Mouse (Mus musculus): ENCODE data around the gene Rmnd5a.

Gene Rmnd5a

DNA sequence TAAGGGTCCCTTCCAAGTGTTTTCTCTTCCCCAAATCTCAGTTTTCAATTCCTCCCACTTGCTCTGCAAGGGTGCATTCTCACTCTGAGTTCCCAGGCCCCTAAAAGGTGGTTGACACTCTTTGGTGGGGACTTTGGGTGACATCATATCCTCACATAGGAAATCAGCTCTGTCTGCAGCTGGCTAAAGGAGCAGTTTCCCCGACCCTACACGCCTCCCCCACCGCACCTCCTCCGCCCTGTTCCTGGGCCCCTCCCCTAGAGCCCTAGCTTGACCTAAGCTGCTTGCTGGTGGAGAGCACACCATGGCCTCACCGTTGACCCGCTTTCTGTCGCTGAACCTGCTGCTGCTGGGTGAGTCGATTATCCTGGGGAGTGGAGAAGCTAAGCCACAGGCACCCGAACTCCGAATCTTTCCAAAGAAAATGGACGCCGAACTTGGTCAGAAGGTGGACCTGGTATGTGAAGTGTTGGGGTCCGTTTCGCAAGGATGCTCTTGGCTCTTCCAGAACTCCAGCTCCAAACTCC, 67.1 kb downstream of the Rmnd5a start, which contains the start of gene Cd8a:
Cd8a (plus strand) TSS at position 179 of the 527 bp plus-strand sequence.
- in situ Hi-C loops (cut with MboI; ENCODE audit: low sequenced_read_pairs), result no loop called here

DNA sequence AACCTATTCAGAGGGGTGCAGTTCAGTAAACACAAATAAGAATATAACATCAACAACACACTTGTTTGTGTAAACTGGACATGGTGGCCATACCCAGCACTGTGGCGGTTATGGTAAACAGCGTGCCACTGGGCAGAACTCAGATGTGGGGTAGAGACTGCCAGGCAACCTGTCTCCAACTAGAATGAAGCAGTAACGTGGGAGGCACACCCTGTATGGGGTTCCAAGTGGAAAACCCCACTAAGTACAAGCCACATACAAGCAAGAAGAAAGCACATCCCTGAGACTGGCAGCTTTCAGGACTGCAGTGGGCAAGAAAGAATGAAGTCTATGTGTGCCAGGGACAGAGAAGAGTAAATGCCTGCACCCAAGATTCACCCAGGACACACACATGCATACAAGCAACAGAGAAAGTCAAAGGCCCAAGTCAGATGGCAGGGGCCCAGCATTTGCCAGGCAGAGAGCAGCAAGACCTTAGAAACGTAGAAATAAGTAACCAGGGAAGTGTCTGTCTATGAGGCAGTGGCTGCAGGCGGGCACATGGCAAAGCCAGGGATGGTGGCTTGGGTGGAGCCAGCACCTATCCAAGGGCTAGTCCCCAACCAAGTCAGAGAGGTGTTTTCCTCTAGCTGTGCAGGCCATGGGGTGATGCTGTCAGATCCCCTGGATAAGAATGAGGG, 68.3 kb downstream of the Rmnd5a start:
- in situ Hi-C loops (cut with MboI; ENCODE audit: low sequenced_read_pairs), result no loop called here

DNA sequence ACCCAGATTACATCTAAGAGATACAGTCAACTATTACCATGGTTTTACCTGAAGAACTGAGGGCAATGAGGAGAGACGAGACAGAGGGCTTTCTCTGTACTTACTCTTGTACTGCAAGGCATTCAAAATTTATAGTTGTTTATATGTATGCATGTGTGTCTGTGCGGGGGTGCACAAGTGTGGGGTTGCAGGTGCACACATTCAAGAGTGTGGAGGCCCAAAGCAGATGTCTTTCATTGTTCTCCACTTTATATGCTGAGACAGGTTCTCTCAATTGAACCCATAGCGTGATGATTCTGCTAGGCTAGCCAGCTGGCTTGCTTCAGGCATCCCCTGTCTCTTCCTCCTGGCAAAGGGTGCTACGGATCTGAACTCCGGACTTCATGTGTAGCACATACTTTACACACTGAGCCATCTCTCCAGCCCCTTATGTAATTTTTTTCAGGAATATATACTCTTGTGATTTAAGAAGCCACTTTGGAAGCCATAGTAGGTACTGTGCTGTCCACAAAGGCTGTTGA, 69.3 kb downstream of the Rmnd5a start:
- in situ Hi-C loops (cut with MboI; ENCODE audit: low sequenced_read_pairs), result no loop called here

DNA sequence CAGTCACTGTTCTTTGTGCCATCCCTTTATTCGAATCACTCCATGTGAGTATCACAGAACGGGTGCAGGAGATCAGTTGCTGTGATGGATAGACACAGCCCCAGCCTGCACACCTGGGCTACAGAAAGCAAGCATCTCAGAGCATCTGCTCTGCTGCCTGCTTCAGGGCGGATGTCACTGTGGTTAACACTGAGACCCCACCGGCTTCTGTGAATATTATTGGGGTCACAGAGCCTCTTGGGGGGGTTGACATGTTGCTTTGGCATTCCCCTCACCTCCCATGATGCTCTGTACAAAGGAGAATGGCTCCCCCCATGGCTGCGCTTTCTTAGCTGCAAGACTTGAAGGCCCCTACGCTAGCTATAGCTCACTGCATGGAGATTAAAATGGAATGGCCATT, 71.0 kb downstream of the Rmnd5a start:
- in situ Hi-C loops (cut with MboI; ENCODE audit: low sequenced_read_pairs), result no loop called here

DNA sequence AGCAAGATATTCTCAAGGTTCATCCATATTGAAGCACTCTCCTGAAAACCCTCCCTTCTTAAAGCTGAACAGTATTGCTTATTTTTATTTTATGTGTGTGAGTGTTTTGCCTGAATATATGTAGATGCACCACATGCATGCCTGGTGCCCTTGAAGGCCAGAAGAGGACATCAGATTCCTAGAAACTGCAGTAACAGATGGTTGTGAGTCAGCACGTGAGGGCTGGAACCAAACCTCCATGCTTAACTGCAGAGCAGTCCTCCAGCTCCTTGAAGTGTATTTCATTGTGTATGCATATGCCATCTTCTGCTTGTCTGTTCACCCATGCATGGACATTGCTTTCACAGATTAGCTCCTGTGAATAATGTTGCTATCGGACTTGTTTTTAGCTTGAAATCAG, 76.4 kb downstream of the Rmnd5a start:
- in situ Hi-C loops (cut with MboI; ENCODE audit: low sequenced_read_pairs), result no loop called here

DNA sequence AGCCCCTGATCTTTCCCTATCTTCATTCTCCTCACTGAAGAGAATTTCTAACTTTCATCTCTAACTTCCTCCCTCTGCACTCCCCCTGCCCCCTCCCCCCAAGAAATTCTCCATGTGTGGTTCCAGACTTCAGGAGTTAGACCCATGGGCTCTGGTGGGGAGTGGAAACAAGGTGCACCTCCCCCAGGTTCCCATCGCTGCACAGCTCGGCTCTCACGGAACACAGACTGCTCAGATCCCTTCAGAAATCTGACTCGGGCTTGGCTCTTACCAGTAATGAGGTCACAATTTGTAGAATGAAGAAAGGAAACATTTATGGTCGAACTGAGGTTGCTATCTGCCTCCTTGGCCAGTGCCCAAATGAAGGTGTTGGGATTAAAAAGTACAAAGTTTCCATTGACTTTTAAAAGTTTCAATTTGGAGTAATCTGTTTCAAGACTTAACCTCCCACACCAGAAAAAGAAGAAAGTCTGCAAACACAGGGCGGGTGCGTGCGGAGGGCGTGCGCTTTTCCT, 79.2 kb downstream of the Rmnd5a start:
- in situ Hi-C loops (cut with MboI; ENCODE audit: low sequenced_read_pairs), result no loop called here

DNA sequence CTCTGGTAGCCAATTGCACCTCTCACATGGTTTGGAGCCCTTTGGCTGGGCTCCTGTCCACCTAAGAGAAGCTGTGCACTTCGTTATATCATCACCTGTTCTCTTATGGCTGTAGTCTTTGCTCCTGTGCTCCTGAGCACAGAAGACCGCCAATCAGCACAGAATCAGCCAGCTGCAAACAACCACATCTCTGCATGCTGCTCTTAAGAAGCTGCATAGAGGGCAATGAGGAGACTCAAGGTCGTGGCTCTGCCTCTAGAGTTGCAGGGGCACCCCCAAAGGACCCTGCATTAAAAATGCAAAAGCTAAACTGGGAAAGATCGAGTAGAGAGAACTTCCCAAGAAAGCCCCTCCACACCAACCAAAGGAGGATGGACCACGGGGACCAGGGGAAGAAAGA, 79.7 kb downstream of the Rmnd5a start:
- in situ Hi-C loops (cut with MboI; ENCODE audit: low sequenced_read_pairs), result no loop called here

DNA sequence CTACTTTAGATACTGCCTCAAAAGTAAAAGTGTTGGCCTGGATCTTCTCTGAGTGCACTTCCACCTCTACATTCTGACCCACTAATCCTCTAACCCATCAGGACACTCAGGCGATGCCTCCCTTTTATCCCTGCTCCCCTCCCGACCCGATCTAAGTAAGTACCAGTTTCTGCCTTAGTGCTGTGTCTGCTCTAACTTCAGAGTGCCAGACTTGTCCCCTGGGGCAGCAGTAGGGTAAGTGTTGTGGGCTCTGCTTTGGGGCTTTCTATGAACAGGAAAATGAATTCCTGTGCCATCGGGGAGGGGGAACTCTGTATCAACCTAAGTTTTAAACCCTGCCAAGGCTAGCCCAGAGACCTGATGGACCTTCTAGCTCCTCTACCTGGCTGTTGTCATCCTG, 80.2 kb downstream of the Rmnd5a start:
- in situ Hi-C loops (cut with MboI; ENCODE audit: low sequenced_read_pairs), result no loop called here

DNA sequence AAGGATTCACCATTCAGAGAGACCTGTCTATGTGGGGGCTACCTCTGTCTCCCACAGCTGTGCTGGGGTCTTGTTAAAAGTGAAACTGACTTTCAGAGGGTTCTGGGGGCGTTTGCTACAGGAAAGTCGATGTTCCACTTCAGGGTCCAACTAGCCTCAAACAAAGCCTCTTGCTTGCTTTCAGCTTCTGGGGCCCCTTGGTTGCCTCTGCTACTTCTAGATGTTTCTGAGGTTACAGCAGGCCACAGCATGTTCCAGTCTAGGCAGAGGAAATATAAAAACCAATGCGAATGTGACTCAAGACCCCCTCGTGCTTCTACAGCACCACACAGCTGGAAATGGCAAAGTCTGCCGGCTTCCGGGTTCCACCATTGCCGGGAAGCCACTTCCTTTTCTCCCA, 82.9 kb downstream of the Rmnd5a start:
- in situ Hi-C loops (cut with MboI; ENCODE audit: low sequenced_read_pairs), result no loop called here

DNA sequence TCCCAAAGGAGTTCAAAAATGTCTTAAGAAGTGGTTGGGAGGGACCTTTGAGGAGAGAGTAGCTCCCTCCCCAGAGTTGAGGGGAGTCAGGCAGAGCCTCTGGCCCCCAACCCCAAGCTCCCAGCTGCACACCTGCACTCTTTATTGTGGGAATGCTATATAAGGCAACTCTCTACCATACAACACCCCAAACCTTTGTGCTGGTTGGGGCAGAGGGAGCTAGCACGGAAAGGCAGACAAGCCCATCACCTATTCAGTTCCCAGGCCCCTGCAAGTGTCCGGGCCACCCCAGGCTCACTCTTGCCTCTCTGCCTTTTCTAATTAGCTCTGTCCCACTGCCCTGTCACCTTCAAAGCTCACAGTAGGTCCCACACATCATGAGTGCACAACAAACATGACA, 86.7 kb downstream of the Rmnd5a start:
- in situ Hi-C loops (cut with MboI; ENCODE audit: low sequenced_read_pairs), result no loop called here

DNA sequence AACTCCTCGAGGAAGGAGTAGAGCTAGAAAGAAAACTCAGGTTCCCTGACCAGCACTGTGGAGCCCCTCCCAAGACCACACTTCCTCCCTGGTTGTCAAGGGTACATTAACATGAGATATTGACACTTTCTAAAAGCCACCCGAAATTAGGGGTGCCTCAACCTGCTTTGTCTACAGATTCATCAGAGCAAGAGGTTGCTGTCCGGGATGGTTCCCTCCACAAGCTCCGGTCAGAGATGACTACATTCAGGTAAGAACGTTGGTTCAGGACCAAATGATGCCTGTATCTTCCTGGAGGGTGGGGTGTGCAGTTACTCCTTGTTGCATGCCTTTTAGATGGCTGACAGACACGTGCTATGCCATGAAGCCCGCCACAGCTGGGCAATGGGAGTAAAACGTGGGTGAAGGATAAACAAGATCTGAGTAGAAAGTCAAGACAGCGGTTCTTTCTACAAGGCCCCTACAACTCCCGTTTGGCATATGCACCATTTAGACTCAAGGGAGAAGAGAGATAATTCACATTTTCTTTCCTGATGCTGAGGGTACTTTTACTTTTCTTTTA, 87.5 kb downstream of the Rmnd5a start:
- in situ Hi-C loops (cut with MboI; ENCODE audit: low sequenced_read_pairs), result no loop called here

DNA sequence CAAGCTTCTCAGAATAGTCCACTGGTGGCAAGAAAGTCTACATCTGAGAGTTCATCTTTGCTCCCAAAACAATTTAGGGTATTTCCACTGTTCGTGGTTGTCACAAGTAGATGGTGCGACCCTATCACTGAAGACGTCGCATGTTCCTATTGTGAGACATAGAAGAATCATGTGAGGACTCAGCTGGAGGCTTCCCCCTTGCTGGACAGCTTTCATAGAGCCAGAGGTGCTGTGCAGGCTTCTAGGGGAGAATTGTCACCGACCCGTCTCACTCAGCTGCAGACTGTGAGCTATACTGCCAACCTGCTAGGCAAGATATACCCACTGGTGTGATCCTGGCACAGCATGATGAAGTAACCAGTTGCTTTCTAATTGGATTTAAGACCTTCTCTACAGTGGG, 88.2 kb downstream of the Rmnd5a start:
- in situ Hi-C loops (cut with MboI; ENCODE audit: low sequenced_read_pairs), result no loop called here

DNA sequence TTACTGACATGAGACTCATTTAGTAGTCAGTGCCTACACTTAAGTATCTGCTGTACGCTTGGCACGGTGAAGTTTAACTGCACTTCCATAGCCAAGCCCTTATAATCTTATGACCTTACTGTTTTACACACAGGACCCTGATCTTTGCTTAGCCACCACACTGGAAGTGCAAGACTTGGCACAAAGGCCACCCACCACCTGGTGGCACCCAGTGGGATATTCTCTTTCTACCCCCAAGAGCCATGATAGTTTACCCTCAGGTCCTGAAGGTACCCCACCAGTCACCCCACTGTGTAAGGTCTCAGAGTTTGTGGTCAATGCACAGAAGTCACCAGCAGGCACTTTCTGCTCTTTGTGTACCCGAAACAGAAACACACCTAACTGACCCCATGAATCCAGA, 89.2 kb downstream of the Rmnd5a start:
- in situ Hi-C loops (cut with MboI; ENCODE audit: low sequenced_read_pairs), result no loop called here

DNA sequence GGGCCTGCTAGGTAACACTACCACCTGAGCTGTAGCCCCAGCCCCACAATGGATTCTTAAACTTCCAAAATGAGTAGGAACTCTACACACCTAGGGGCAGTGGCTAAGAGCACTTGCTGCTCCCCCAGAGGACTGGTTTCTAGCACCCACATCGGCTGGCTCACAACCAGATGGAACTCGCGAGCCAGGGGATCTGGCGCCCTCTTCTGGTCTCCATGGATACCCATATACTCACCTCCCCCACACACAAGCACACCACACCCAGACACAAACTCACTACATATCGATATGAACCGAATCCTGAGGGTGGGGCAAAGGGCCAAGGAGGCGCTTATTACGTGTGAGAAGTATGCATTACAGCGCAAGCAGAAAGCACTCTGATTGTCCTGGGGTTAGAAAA, 92.4 kb downstream of the Rmnd5a start:
- in situ Hi-C loops (cut with MboI; ENCODE audit: low sequenced_read_pairs), result no loop called here

DNA sequence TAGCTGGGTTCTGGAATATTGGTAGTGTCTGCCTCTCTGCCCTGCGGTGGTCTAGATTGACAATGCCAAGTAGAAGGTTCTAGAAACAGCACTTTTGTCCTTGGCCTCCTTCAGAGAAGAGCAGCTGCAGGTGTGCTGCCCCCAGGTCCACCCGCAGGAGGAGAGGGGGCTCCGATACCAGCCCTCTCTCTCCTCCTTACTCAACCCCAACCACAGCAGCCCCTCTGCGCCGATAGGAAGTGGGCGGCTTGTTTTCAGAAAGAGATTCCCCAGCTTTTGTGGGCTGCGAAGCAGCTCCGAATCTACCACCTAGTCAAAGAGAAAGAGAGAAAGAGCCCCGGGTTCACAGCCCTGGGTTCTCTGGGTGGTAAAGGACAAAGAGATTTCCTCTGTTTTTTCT, 99.3 kb downstream of the Rmnd5a start:
- in situ Hi-C loops (cut with MboI; ENCODE audit: low sequenced_read_pairs), result no loop called here

DNA sequence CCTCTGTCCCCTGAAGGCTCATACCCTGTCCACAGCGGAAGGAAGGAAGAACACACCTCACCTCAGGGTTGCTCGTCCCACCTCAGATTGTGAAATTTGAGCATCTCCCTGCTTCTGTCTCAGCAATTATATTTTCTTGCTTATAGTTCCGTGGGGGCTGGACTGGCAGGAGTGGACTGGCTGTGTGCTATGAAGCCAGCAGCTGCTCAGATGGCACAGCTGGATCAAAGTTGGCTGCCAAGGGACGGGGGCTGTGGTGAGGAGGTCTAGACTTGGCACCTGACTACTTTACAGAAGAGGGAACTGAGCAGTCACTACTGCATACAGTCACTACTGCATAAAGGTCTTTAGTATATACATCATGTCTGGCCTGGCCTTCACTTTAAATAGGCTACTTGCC, 101.1 kb downstream of the Rmnd5a start:
- in situ Hi-C loops (cut with MboI; ENCODE audit: low sequenced_read_pairs), result no loop called here

DNA sequence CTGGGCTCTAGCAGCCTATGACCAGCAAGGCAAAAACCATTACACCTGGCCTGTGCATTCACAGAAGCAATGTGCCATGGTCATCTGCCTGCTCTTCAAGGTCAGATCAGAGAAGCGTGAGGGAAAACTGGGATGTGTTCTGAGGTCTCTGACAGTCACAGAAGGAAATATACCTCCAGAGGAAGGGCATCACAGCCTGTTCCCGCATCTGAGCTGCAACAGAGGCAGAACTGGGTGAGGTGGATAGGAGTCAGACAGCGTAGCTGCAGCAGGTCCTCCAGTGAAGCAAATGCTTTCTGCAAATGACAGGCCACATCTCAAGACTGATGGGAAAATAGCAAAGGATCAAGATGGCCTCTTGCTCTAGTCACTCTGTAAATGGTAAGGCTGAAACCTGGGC, 101.5 kb downstream of the Rmnd5a start:
- in situ Hi-C loops (cut with MboI; ENCODE audit: low sequenced_read_pairs), result no loop called here

Data from CH12F3 (cell line).